Mouse (Mus musculus) forebrain, embryonic 13.5 days (tissue): Measurements from ENCODE around the gene Moxd2. TPM values are rescaled to one million over a fixed set of nuclear protein-coding genes. Genes with fewer than 3 reads are reported as not detected.

ENCODE experiments used
- ATAC-seq: fragments of 200-750 bp; cut with Nextera tagmentation; 2 replicates; pipeline ENCODE4 v1.8.0; 2017
- H3K27ac ChIP-seq: fragments of 300-500 bp; sonication (generic); 2 replicates; pipeline ENCODE4 v1.5.1; 2015; ENCODE audit warnings: inconsistent platforms, mild to moderate bottlenecking, moderate library complexity
- H3K27me3 ChIP-seq: fragments of 300-500 bp; sonication (generic); 2 replicates; pipeline ENCODE4 v1.6.1; 2015; ENCODE audit warnings: mild to moderate bottlenecking, inconsistent platforms
- H3K36me3 ChIP-seq: fragments of 300-500 bp; sonication (generic); 2 replicates; pipeline ENCODE4 v1.6.1; 2015; ENCODE audit warnings: mild to moderate bottlenecking, inconsistent platforms; ENCODE audit not compliant: poor library complexity, severe bottlenecking
- H3K4me1 ChIP-seq: fragments of 300-500 bp; sonication (generic); 2 replicates; pipeline ENCODE4 v1.6.1; 2015; ENCODE audit warnings: inconsistent platforms
- H3K4me2 ChIP-seq: fragments of 300-500 bp; sonication (generic); 2 replicates; pipeline ENCODE4 v1.6.1; 2015; ENCODE audit warnings: inconsistent platforms, mild to moderate bottlenecking, moderate library complexity
- H3K4me3 ChIP-seq: fragments of 300-500 bp; sonication (generic); 2 replicates; pipeline ENCODE4 v1.5.1; 2015; ENCODE audit warnings: mild to moderate bottlenecking, inconsistent platforms
- H3K9ac ChIP-seq: fragments of 300-500 bp; sonication (generic); 2 replicates; pipeline ENCODE4 v1.6.1; 2015; ENCODE audit warnings: mild to moderate bottlenecking, inconsistent platforms
- H3K9me3 ChIP-seq: fragments of 300-500 bp; sonication (generic); replicated peaks from 2 replicates; pipeline ENCODE4 v1.6.1; 2016; ENCODE audit warnings: inconsistent platforms
- WGBS: fragments of 180-500 bp; shearing (Covaris S2); methylation state at CpG from one replicate; pipeline ENCODE4 v1.1.7; 2015; 5-methylcytosine and 5-hydroxymethylcytosine counted together
- polyA plus RNA-seq: library from polyadenylated mRNA; unstranded; fragments of >200 nt; fragmentation: Nextera tagmentation; extraction: Ambion mirVana; gene quantifications from 2 replicates; pipeline ENCODE4 v1.2.1, GENCODE M21; 2015

The Moxd2 gene
- polyA plus RNA-seq, result not detected in 2 replicates

GRCm38 (mm10) chr6:40887394-40887793 is at the start of gene Moxd2:
TSS of gene Moxd2 (minus strand) at chr6:40887494.
- Histone ChIP-seq H3K4me3 (no peak within 1 kb of the TSS), H3K9me3 (no peaks in the 10 kb centered on the region), H3K9ac (no peak within 1 kb of the TSS), H3K27ac (no peak within 1 kb of the TSS), H3K27me3 (no peaks in the 10 kb centered on the region), H3K4me1 (no peaks in the 10 kb centered on the region), H3K4me2 (no peak within 1 kb of the TSS), H3K36me3 (no peaks in the 10 kb centered on the region)
- 90% methylated on average over 3 of the region's 3 CpGs for WGBS
- ATAC-seq, result no peak

DNA sequence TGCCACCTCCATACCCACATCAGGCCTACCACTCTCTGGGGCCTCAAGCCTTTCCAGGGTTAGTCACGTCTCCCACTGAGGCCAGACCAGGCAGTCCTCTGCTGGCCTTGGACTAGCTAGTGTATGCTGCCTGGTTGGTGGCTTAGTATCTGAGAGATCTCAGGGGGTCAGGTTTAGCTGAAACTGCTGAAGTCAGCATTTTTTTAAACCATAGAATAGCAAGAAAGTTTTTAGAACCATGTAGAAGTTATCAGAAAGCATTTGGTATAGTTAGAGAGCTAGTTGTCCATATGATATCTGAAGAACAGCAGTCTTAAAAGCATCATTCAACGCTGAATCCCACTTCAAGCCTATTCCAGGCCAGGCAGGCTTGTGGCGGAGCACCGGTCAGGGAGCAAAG is 32.7 kb upstream of the Moxd2 start:
- no peaks in the 10 kb centered on the region for H3K9me3 ChIP-seq
- H3K27ac ChIP-seq, result no peak overlapping the region
- H3K27me3 ChIP-seq, result no peaks in the 10 kb centered on the region
- no peaks in the 10 kb centered on the region for H3K36me3 ChIP-seq
- H3K9ac ChIP-seq, result no peak overlapping the region
- no peak overlapping the region for H3K4me3 ChIP-seq
- WGBS, result 81% methylated on average over 4 of the region's 4 CpGs
- H3K4me2 ChIP-seq, result no peak overlapping the region
- no peak for ATAC-seq
- no peaks in the 10 kb centered on the region for H3K4me1 ChIP-seq

DNA sequence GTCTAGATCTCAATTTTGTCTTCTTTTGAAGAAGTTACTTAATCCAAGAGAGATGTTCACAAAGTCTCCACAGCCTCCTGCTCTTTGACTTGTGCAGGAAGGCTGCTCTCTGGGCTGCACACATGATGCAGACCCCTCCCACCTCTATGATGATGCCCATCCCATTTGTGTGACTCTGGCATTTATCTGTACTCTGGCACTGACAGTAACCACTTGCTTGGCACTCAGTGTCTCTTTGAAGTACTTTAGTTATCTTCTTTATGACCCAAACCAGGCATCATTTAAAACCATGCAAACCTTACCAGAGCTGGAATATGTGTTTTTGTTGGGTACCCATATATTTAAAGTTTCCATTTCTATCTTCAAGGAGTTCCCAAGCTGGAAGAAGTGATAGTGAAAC is 13.0 kb upstream of the Moxd2 start, which contains the start of gene Prss58:
Gene Prss58 (minus strand): TSS at position 101 of the 400 bp plus-strand sequence.
- no peak for ATAC-seq
- no peak within 1 kb of the TSS for H3K9ac ChIP-seq
- H3K4me1 ChIP-seq, result no peaks in the 10 kb centered on the region

DNA sequence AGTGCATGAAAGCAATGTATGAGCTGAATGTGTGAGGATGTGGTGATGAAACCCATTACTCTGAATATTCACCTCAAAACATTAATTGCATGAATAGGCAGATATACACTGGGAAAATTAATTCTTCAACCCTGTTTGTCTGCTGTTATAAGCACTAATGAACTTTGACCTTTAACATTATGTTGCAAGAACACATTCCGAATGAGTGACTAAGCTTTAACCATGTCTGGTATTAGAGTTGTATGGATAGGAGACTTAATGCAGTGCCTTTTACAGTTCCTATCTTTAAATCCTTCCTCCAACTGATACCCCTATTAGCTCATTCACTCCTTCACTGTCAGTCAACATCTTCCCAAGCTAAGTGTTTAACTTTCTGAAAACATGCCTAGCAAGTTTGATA is 7.4 kb upstream of the Moxd2 start:
- WGBS, result 80% methylated on average over 1 of the region's 1 CpGs
- no peaks in the 10 kb centered on the region for H3K4me1 ChIP-seq
- H3K27ac ChIP-seq, result no peak overlapping the region
- H3K27me3 ChIP-seq, result no peaks in the 10 kb centered on the region
- no peak for ATAC-seq
- no peak overlapping the region for H3K9ac ChIP-seq
- H3K4me2 ChIP-seq, result no peak overlapping the region
- no peak overlapping the region for H3K4me3 ChIP-seq
- no peaks in the 10 kb centered on the region for H3K36me3 ChIP-seq
- no peaks in the 10 kb centered on the region for H3K9me3 ChIP-seq

More for the DNA sequence above, 13.0 kb upstream of the Moxd2 start, which contains the start of gene Prss58:
- Histone ChIP-seq H3K4me3 (no peak within 1 kb of the TSS), H3K36me3 (no peaks in the 10 kb centered on the region), H3K9me3 (no peaks in the 10 kb centered on the region), H3K4me2 (no peak within 1 kb of the TSS), H3K27me3 (no peaks in the 10 kb centered on the region), H3K27ac (no peak within 1 kb of the TSS)

GRCm38 (mm10) chr6:40893577-40893976 is 6.3 kb upstream of the Moxd2 start:
- no peaks in the 10 kb centered on the region for H3K36me3 ChIP-seq
- no peak overlapping the region for H3K27ac ChIP-seq
- no peaks in the 10 kb centered on the region for H3K27me3 ChIP-seq
- no peak overlapping the region for H3K4me3 ChIP-seq
- H3K9me3 ChIP-seq, result no peaks in the 10 kb centered on the region
- 47% methylated on average over 7 of the region's 7 CpGs for WGBS
- no peak for ATAC-seq
- H3K4me1 ChIP-seq, result no peaks in the 10 kb centered on the region
- no peak overlapping the region for H3K9ac ChIP-seq
- no peak overlapping the region for H3K4me2 ChIP-seq

GRCm38 (mm10) chr6:40891754-40892153 is 4.5 kb upstream of the Moxd2 start:
- no peak for ATAC-seq
- H3K4me3 ChIP-seq, result no peak overlapping the region
- no peak overlapping the region for H3K9ac ChIP-seq
- no peaks in the 10 kb centered on the region for H3K27me3 ChIP-seq
- H3K9me3 ChIP-seq, result no peaks in the 10 kb centered on the region
- no peak overlapping the region for H3K4me2 ChIP-seq
- WGBS, result 81% methylated on average over 4 of the region's 4 CpGs
- H3K4me1 ChIP-seq, result no peaks in the 10 kb centered on the region
- H3K27ac ChIP-seq, result no peak overlapping the region
- no peaks in the 10 kb centered on the region for H3K36me3 ChIP-seq

GRCm38 (mm10) chr6:40890973-40891372 is 3.7 kb upstream of the Moxd2 start:
- no peak overlapping the region for H3K27ac ChIP-seq
- H3K4me1 ChIP-seq, result no peaks in the 10 kb centered on the region
- H3K9me3 ChIP-seq, result no peaks in the 10 kb centered on the region
- no peak for ATAC-seq
- no peaks in the 10 kb centered on the region for H3K27me3 ChIP-seq
- H3K4me2 ChIP-seq, result no peak overlapping the region
- WGBS, result 83% methylated on average over 1 of the region's 1 CpGs
- no peaks in the 10 kb centered on the region for H3K36me3 ChIP-seq
- H3K9ac ChIP-seq, result no peak overlapping the region
- no peak overlapping the region for H3K4me3 ChIP-seq

GRCm38 (mm10) chr6:40845283-40845682 is 42.0 kb downstream of the Moxd2 start:
- Histone ChIP-seq H3K27me3 (no peaks in the 10 kb centered on the region), H3K27ac (no peak overlapping the region), H3K4me3 (no peak overlapping the region)

More at GRCm38 (mm10) chr6:40845283-40845682, 42.0 kb downstream of the Moxd2 start:
- ATAC-seq, result no peak
- Histone ChIP-seq H3K9me3 (no peaks in the 10 kb centered on the region), H3K4me1 (no peaks in the 10 kb centered on the region), H3K4me2 (no peak overlapping the region), H3K36me3 (no peaks in the 10 kb centered on the region), H3K9ac (no peak overlapping the region)

Other genes with a start within 250 kb of the Moxd2 start
- not detected in 2 replicates for gene Prss58, start 12.9 kb upstream of the Moxd2 start, polyA plus RNA-seq
- not detected in 2 replicates for gene 1700074P13Rik, start 53.1 kb upstream of the Moxd2 start, polyA plus RNA-seq
- gene Gm4744, start 64.4 kb upstream of the Moxd2 start, polyA plus RNA-seq, result not detected in 2 replicates
- not detected in 2 replicates for gene 1810009J06Rik, start 77.3 kb upstream of the Moxd2 start, polyA plus RNA-seq
- gene Gm2663, start 112.0 kb upstream of the Moxd2 start, polyA plus RNA-seq, result not detected in 2 replicates
- not detected in 2 replicates for gene 2210010C04Rik, start 148.0 kb upstream of the Moxd2 start, polyA plus RNA-seq